Mouse (Mus musculus) forebrain, embryonic 11.5 days (tissue): ENCODE measurements around the gene Kcnd3. TPM values are rescaled to one million over a fixed set of nuclear protein-coding genes. Genes with fewer than 3 reads are reported as not detected.
A peak's percentile ranks its signal among the peaks of the same experiment; 100 is the strongest.

Experiments
- ATAC-seq: fragments of 200-750 bp; cut with Nextera tagmentation; replicated peaks from 2 replicates; pipeline ENCODE4 v1.8.0; 2017; ENCODE audit warnings: moderate TSS enrichment; ENCODE audit not compliant: low FRiP score
- DNase-seq: peaks from one replicate; pipeline ENCODE4 v3.0.0-alpha.2; 2017; ENCODE audit warnings: low spot score
- H3K27ac ChIP-seq: fragments of 300-500 bp; sonication (generic); 2 replicates; pipeline ENCODE4 v1.5.1; 2014; ENCODE audit warnings: low read depth, low read length
- H3K27me3 ChIP-seq: fragments of 300-500 bp; sonication (generic); 2 replicates; pipeline ENCODE4 v1.6.1; 2014; ENCODE audit warnings: mild to moderate bottlenecking, low read length, mixed read lengths; ENCODE audit not compliant: control insufficient read depth, insufficient read depth
- H3K36me3 ChIP-seq: fragments of 300-500 bp; sonication (generic); 2 replicates; pipeline ENCODE4 v1.6.1; 2014; ENCODE audit warnings: mild to moderate bottlenecking, low read length, moderate library complexity, mixed read lengths; ENCODE audit not compliant: control insufficient read depth, insufficient read depth
- H3K4me1 ChIP-seq: fragments of 300-500 bp; sonication (generic); replicated peaks from 2 replicates; pipeline ENCODE4 v1.6.1; 2014; ENCODE audit warnings: low read length, mixed read lengths; ENCODE audit not compliant: control insufficient read depth, insufficient read depth
- H3K4me2 ChIP-seq: fragments of 300-500 bp; sonication (generic); 2 replicates; pipeline ENCODE4 v1.6.1; 2014; ENCODE audit warnings: low read depth, mild to moderate bottlenecking, low read length, moderate library complexity, mixed read lengths; ENCODE audit not compliant: severe bottlenecking
- H3K4me3 ChIP-seq: fragments of 300-500 bp; sonication (generic); 2 replicates; pipeline ENCODE4 v1.5.1; 2014; ENCODE audit warnings: low read depth, low read length
- H3K9ac ChIP-seq: fragments of 300-500 bp; sonication (generic); 2 replicates; pipeline ENCODE4 v1.6.1; 2014; ENCODE audit warnings: low read length
- H3K9me3 ChIP-seq: fragments of 300-500 bp; sonication (generic); 2 replicates; pipeline ENCODE4 v1.6.1; 2016; ENCODE audit warnings: low read length, mixed read lengths; ENCODE audit not compliant: control insufficient read depth
- WGBS: fragments of 180-500 bp; shearing (Covaris S2); extraction: QIAGEN DNeasy Blood & Tissue Kit; methylation state at CpG from one replicate; pipeline ENCODE4 v1.1.7; 2014; 5-methylcytosine and 5-hydroxymethylcytosine counted together
- polyA plus RNA-seq: library from polyadenylated mRNA; unstranded; fragments of >200 nt; fragmentation: Nextera tagmentation; extraction: Ambion mirVana; gene quantifications from 2 replicates; pipeline ENCODE4 v1.2.1, GENCODE M21; 2014

The Kcnd3 gene
- polyA plus RNA-seq, 1 experiment from 2014 or later = 1.3 TPM

DNA sequence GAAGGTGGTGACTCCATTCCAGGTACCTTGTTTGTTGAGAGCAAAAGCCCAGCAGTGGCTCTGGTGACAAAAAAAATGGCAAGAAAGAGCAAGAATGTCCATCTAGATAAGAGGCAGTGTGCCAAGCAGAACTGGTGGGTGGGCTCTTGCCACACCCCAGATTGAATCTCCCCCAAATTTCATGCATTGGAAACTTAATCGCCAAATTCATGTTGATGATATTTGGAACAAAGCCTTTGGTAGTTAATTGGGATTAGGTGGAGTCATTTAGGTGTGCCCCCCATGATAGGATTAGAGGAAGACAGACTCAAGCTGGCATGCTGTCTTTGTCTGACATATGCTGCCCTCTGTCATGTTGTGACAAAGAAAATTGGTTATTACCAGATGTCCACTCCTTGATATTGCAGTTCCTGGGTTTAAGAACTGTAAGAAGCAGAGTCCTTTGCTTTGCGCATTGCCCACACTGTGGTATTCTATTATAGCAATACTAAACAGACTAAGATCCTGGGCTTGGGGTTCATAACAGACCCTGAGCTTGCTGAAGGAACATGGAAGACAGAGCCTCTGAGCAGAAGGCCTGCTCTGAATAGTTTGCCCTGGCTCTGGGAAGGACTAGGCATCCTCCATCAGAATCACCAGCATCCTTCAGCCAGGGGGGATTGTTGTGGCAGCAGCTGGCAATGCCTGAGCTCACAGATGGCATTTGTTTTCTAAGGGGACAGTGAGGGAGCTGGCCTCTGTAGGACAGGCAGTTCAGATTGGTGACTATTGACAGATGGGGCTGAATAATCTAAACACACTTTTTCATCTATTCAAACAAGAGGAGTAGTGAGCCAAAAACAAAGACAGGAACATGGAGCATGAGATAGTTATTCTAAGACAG, 165.0 kb downstream of the Kcnd3 start:
- H3K9me3 ChIP-seq = no peaks in the 10 kb centered on the region
- DNase-seq = no peak
- no peak overlapping the region for H3K27ac ChIP-seq
- no peak overlapping the region for H3K4me3 ChIP-seq
- H3K4me2 ChIP-seq = no peak overlapping the region
- H3K27me3 ChIP-seq = no peaks in the 10 kb centered on the region
- no peaks in the 10 kb centered on the region for H3K4me1 ChIP-seq
- ATAC-seq = no peak
- H3K36me3 ChIP-seq = no peaks in the 10 kb centered on the region
- WGBS = 82% methylated on average over 2 of the region's 2 CpGs
- no peak overlapping the region for H3K9ac ChIP-seq

DNA sequence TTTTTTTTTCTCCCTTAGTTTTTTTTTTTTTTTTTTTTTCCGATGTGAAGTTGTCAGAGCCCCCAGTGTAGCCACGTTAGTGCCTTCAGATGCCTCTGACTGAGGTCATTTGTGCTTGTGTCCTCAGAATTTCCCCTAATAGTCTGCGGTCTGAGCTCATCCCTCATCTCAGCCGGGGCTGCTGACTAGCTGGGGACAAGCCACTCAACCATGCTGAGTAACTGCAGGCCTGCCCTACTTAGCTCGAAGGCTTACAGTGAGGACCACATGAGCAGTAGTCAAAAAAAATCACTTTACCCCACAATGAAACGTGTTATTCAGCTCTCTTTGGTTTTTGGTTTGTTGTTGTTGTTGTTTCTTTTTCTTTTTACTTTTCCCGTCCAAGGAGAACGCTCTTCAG, 169.0 kb downstream of the Kcnd3 start:
- Histone ChIP-seq H3K27me3 (no peaks in the 10 kb centered on the region), H3K36me3 (no peaks in the 10 kb centered on the region), H3K9ac (no peak overlapping the region), H3K4me2 (no peak overlapping the region), H3K4me1 (no peaks in the 10 kb centered on the region), H3K9me3 (no peaks in the 10 kb centered on the region), H3K27ac (no peak overlapping the region), H3K4me3 (no peak overlapping the region)
- ATAC-seq (no peak), DNase-seq (no peak)
- 68% methylated on average over 8 of the region's 8 CpGs for WGBS

DNA sequence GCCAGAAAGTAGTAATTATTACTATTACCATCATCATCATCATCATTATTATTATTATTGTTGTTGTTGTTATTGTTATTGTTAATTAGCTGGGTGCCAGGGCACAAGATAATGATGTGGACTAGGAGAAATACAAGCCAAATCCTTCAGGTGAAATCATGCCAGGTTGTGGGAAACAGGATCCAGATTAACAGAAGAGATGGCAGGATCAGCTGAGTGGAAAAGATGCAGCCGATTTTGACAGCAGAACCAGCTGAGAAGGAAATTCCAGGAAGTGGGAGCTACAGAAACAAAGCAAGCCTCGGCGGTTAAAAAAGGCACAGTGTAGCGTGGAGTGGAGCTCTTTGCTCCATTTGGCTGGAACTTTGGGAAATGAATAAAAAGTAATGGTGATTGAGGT, 171.0 kb downstream of the Kcnd3 start:
- 0 out of 2 replicates have a peak, but pooled peaks cover 1% of the 10 kb centered on the region for H3K4me1 ChIP-seq
- H3K4me2 ChIP-seq = no peak overlapping the region
- H3K9me3 ChIP-seq = no peaks in the 10 kb centered on the region
- no peak overlapping the region for H3K4me3 ChIP-seq
- DNase-seq = no peak
- H3K36me3 ChIP-seq = no peaks in the 10 kb centered on the region
- no peaks in the 10 kb centered on the region for H3K27me3 ChIP-seq
- ATAC-seq = no peak
- no peak overlapping the region for H3K9ac ChIP-seq
- 56% methylated on average over 4 of the region's 4 CpGs for WGBS
- H3K27ac ChIP-seq = no peak overlapping the region

DNA sequence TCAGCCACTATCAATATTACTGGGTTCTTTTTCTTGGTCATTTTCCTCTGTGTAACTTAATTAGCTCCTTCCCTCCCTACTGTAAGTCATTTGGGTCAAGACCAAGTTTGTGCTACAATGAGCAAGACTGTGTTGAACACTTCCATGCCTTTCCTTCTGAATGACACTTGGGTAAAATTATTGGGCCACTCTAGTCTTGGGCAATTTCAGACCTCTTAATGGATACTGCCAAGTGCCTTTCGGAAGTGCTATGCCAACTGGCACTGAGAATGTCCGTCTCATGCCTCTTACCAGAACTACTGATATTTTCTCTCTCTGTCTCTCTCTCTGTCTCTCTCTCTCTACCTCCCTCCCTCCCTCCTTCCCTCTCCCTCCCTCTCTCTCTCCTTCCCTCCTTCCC, 173.8 kb downstream of the Kcnd3 start:
- no peak overlapping the region for H3K4me3 ChIP-seq
- no peak overlapping the region for H3K27ac ChIP-seq
- H3K9ac ChIP-seq = no peak overlapping the region
- H3K9me3 ChIP-seq = no peaks in the 10 kb centered on the region
- 0 out of 2 replicates have a peak, but pooled peaks cover 1% of the 10 kb centered on the region for H3K4me1 ChIP-seq
- H3K36me3 ChIP-seq = no peaks in the 10 kb centered on the region
- WGBS = 100% methylated on average over 2 of the region's 2 CpGs
- no peak for ATAC-seq
- H3K27me3 ChIP-seq = no peaks in the 10 kb centered on the region
- DNase-seq = no peak
- no peak overlapping the region for H3K4me2 ChIP-seq

DNA sequence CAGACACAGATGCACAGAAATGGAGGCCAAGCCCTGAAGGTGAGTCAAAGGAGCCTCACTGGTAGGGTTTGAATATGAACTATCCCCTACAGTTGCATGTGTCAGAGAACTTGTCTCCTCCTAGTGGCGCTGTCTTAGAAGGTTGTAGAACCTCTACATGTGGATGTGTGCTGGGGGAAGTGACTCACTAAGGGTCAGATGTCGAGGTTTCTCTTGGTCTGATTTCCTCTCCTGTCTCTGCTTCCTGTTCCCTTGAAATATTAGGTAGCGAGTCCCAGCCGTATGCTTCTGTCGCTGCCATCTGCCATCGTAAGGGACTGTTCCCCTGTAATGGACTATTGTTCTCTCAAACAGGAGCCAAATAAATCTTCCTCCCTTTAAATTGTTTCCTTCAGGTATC, 175.1 kb downstream of the Kcnd3 start:
- Histone ChIP-seq H3K4me1 (0 out of 2 replicates have a peak, but pooled peaks cover 1% of the 10 kb centered on the region), H3K9ac (no peak overlapping the region), H3K27me3 (no peaks in the 10 kb centered on the region), H3K4me3 (no peak overlapping the region), H3K4me2 (no peak overlapping the region), H3K27ac (no peak overlapping the region), H3K9me3 (no peaks in the 10 kb centered on the region), H3K36me3 (no peaks in the 10 kb centered on the region)
- ATAC-seq (no peak), DNase-seq (no peak)
- WGBS = 81% methylated on average over 6 of the region's 6 CpGs

DNA sequence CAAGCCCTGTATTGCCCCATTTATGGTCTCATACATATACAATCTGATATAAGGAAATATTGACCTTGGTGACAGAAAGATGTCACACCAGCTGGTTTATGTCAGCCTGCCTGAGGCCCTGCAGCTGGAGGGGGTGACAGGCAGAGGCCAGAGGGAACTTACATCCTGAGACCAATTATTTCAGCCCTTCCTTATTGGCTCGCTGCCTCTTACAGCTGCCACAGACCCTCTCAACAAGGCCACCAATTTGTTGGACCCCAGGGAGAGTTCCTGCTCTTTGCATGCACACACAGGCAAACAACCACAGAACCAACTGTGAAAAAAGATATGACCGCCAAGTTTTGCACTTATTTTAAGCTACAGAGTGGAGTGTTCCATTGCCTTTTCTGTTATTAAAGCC, 180.2 kb downstream of the Kcnd3 start:
- Histone ChIP-seq H3K36me3 (no peaks in the 10 kb centered on the region), H3K4me1 (0 out of 2 replicates have a peak, but pooled peaks cover 1% of the 10 kb centered on the region), H3K4me2 (no peak overlapping the region), H3K9ac (no peak overlapping the region), H3K9me3 (no peaks in the 10 kb centered on the region), H3K27me3 (no peaks in the 10 kb centered on the region), H3K4me3 (no peak overlapping the region), H3K27ac (no peak overlapping the region)
- WGBS = 62% methylated on average over 2 of the region's 2 CpGs
- DNase-seq = no peak
- ATAC-seq = peak; percentile 24; the same call in 1 of the 2 replicates

DNA sequence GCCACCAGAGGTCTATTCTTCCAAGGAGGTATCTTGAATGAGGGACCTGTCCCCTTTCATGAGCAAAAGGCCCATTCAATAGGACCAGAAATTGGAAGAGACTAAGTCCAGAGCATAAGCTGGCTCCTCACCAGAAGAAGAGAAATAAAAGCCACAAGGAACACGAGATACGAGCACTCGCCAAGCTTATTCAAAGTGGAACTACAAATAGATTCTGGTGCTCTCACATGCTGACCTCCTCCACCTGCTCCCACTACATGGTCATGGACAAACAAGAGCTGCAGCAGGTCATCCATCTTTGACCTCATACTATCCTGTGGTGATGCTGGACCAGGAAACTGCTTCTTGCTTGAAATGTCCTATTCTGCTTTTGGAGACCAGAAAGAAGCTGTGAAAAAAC, 180.9 kb downstream of the Kcnd3 start:
- Histone ChIP-seq H3K9me3 (no peaks in the 10 kb centered on the region), H3K9ac (no peak overlapping the region), H3K27me3 (no peaks in the 10 kb centered on the region), H3K36me3 (no peaks in the 10 kb centered on the region), H3K4me3 (no peak overlapping the region), H3K4me1 (no peaks in the 10 kb centered on the region), H3K4me2 (no peak overlapping the region), H3K27ac (no peak overlapping the region)
- ATAC-seq = no peak
- 80% methylated on average over 3 of the region's 3 CpGs for WGBS
- DNase-seq = no peak

DNA sequence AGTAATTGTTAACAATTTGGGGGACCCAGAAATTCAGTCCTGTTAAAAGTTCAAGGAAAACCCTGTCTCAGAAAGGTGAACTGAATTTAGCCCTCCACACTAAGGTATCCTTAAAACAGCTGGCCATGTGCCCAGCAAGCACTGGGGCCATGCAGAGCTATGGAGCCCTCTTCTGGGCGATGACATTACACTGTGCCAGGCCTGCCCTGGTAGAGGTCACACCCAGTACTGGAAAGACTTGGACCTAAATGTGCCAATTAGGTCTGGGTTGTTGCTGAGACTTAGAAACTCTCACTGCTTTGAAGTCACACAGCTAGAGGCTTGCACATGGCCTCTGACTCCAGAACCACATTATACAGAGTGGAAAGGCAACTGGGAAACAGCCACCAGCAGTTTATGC, 190.1 kb downstream of the Kcnd3 start:
- Histone ChIP-seq H3K4me2 (no peak overlapping the region), H3K27me3 (no peaks in the 10 kb centered on the region; the same call in 1 of the 2 replicates), H3K9me3 (no peaks in the 10 kb centered on the region), H3K9ac (no peak overlapping the region), H3K36me3 (no peaks in the 10 kb centered on the region), H3K4me1 (no peaks in the 10 kb centered on the region), H3K4me3 (no peak overlapping the region), H3K27ac (no peak overlapping the region)
- no peak; the same call in 1 of the 2 replicates for ATAC-seq
- DNase-seq = no peak
- WGBS = 73% methylated on average over 1 of the region's 1 CpGs

DNA sequence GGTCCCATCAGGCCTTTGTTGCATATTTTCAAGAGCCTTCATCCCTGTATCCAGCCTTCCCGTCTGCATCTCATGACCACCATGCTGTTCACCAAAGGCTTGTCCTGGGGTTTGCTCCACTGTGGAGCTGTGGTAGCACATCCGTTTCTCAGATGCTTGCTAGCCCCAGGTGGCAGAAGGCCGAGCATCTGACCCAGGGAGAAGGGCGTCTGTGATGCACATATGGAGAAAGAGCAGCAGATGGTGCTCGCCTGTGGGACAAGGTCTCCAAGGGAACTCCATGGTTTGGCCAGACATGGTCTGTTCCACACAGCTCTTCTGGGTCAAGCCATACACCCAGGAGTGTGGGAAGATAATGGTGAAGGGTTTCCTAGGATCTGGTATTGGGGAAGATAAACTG, 191.4 kb downstream of the Kcnd3 start:
- no peaks in the 10 kb centered on the region for H3K4me1 ChIP-seq
- ATAC-seq = no peak

More for the DNA sequence above, 191.4 kb downstream of the Kcnd3 start:
- 79% methylated on average over 5 of the region's 5 CpGs for WGBS
- Histone ChIP-seq H3K27me3 (no peaks in the 10 kb centered on the region; the same call in 1 of the 2 replicates), H3K9me3 (no peaks in the 10 kb centered on the region), H3K36me3 (no peaks in the 10 kb centered on the region), H3K4me3 (no peak overlapping the region), H3K9ac (no peak overlapping the region), H3K4me2 (no peak overlapping the region), H3K27ac (no peak overlapping the region)
- no peak for DNase-seq
